Mouse (Mus musculus): ENCODE measurements around the gene Gdpd5.
"Not testable (repeated sequence)": the region's sequence is repeated elsewhere in the genome, so short reads cannot be mapped to it uniquely, and the experiment has no call there.

The Gdpd5 gene

DNA sequence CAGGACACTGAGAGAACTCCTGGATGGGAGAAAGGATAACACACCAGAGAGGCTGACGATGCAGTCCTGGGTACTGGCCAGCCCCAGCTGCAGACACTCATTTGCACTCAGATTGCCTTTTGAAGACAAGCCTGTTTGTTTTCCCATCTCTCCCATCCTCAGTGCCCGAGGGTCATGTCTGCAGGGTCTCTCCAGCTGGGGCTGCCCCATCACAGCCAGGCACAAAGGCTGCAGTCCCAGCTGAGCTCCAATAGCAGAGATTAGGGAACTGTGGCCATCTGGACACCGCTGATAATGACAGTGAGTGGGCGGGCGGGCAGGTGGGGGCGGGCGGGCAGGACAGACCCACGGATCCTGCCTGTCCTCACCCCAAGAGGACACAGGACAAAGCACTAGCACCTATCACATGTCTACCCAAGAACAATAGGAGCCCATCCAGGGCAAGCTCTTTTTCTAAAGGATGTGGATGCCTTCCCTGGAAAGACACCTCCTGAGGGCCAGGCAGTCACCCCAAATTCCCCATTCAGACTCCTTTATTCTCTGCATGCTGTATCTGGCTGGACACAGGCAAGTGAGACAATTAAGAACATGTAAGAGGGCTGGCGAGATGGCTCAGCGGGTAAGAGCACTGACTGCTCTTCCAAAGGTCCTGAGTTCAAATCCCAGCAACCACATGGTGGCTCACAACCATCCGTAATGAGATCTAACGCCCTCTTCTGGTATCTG, 93.8 kb downstream of the Gdpd5 start:
- DNase-seq (ENCODE audit: low read depth, low spot score) = no peak

- no peak for DNase-seq (ENCODE audit: low read depth, low spot score)
These were observed 94.3 kb downstream of the Gdpd5 start for GRCm38 (mm10) chr7:99475562-99475911.

GRCm38 (mm10) chr7:99476558-99477114, 95.4 kb downstream of the Gdpd5 start:
- DNase-seq (ENCODE audit: low read depth, low spot score) = no peak

DNA sequence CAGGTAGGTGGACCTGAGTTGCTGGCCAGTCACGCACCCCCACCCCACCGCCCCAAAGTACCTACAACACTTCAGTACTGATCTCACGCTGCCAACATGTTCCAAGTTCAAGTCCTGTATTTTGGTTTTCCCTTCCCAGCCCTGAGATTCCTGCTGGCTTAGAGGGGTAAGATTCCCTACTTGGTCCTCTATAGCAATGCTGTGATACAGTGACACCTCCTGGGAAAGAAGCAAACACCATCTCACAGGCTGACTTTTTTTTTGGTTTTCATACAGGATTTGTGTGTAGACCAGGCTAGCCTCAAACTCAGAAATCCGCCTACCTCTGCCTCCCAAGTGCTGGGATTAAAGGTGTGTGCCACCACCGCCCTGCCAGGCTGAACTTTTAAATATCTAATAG, 96.0 kb downstream of the Gdpd5 start:
- no peak for DNase-seq (ENCODE audit: low read depth, low spot score)

DNA sequence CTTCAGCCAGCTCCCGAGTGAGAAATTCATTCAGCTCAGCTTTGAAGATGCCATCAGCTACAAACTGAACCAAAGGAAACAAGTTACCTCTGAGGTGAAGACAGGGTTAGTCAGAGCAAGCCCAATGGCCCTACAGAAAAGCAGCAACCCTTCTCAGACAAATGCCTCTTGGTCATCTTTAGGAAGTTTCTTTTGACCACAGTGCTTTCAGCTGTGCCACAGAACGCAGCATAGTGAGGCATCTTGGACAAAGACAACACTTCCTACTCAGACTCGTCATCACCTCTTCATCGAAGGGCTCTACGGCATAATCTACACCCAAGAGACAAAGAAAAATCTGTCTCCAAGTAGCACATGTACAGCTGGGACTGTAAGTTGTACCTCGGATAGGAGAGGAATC, 101.4 kb downstream of the Gdpd5 start:
- DNase-seq (ENCODE audit: low read depth, low spot score) = no peak

DNA sequence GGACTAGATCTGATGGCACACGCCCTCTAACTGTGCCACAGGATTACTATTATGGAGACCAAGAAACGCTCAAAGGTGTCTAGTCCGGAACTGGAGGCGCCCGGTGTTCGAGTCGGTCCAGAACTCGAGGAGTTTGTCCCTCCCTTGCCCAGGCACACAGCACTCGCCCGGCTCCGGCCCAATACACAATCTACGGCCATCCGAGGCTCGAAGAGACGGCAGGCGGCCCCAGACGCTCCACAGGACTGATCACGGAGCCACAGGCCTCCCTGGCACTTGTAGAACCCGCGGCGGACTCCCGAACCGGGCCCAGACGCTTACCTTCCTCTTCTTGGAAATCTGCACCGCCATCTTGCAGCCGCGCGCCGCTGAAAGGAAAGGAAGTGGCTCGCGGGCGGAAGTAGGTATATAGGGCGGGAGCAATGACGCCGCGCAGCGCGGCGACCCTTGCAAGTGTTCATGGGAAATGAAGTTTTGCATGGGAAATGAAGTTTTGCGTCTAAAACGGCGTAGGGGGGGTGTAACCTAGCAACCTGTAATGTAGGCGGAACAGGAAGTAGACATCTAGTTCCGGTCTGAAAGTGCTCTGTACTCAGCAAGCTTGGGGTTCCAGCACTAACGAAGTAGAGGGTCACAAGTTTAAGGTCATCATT, 102.2 kb downstream of the Gdpd5 start, which contains the start of gene Rps3:
TSS of gene Rps3 (minus strand) at position 468 of the 653 bp plus-strand sequence.
- peak; percentile 87 for DNase-seq (ENCODE audit: low read depth, low spot score)

GRCm38 (mm10) chr7:99483924-99484319, 102.7 kb downstream of the Gdpd5 start:
- DNase-seq (ENCODE audit: low read depth, low spot score) = no peak

DNA sequence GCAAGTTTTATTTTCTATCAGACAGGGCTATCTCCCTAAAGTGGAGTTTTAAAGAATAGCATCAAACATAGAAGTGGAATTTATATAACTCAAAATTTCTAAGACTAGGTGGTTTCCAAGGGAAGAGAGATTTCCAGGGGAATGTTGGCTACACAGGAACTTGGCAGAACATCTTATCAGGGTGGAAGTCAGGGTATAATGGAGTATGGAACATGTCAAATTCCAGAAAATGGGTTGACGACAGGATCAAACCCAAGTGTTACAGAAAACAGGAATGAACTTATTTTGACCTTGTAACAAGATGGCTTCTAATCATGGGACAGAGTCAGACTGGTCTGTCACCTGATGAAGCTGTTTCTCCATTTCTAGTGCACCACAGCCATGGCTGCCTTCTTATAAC, 103.5 kb downstream of the Gdpd5 start:
- DNase-seq (ENCODE audit: low read depth, low spot score) = no peak

- DNase-seq (ENCODE audit: low read depth, low spot score) = no peak
These were observed 108.5 kb downstream of the Gdpd5 start for GRCm38 (mm10) chr7:99489708-99490107.

GRCm38 (mm10) chr7:99499128-99499527, 117.9 kb downstream of the Gdpd5 start:
- no peak for DNase-seq (ENCODE audit: low read depth, low spot score)

DNA sequence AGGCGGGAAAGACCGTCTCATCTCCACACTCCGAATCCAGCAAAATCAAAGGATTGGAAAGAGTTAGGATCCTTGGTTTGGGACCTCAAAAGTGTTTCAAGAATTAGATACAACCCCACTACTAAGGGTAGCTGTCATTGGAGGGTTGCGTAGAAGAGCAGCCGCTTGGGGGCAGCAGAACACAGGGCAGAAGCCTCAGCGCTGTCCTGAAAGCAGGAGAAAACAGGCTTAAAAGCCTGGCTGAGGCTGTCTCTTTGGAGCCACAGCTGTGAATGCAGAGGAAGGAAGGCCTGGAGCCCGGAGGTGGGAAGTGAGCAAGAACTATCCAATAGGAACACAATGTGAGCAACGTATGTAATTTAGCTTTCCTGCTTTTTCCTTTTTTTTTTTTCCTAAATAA, 119.0 kb downstream of the Gdpd5 start:
- peak; percentile 61 for DNase-seq (ENCODE audit: low read depth, low spot score)

DNA sequence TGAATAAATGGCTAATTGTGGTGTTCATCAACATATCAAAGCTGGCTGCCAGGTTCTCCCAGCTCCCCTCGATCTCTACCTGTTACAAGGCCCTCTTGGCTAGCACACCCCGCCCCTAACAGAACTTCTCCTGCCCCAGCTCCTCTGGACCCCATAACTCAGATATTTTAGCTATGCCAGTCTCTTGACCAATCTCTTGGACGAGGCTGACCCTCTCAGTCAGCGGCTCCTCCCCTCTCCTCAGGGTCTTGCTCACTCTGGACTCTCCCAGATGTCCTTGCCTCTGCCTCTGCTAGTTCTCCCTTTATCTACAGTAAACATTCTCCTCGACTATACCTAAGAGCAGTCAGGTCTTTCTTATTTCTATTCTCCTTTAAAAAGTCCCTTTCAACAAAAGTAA, 119.4 kb downstream of the Gdpd5 start:
- DNase-seq (ENCODE audit: low read depth, low spot score) = no peak

GRCm38 (mm10) chr7:99501148-99501547, 119.9 kb downstream of the Gdpd5 start:
- no peak for DNase-seq (ENCODE audit: low read depth, low spot score)

DNA sequence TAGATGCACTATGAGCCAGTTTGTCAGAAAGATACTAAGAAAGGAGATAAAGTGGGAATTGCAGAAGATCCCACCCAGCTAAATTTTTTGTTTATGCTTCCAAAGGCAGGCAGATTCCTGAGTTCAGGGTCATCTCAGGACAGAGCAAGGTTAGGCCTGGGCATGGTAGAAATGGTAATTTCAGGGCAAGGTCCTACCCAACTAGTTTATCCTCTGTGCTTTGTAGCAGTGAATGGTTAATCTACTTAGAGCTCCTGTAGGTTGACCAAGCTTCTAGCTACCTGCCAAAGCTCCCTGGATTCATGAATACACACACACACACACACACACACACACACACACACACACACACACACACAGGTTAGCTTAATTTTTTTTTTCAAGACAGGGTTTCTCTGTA, 123.3 kb downstream of the Gdpd5 start:
- no peak for DNase-seq (ENCODE audit: low read depth, low spot score)

GRCm38 (mm10) chr7:99508187-99508586, 127.0 kb downstream of the Gdpd5 start:
- not testable (repeated sequence) for DNase-seq (ENCODE audit: low read depth, low spot score)

- DNase-seq (ENCODE audit: low read depth, low spot score) = no peak
These were observed 128.9 kb downstream of the Gdpd5 start for GRCm38 (mm10) chr7:99510087-99510501.
